Mouse (Mus musculus): ENCODE measurements around the gene Senp6.

GRCm38 (mm10) chr9:80037262-80037996, 29.3 kb upstream of the Senp6 start:
- no peak for TF ChIP-seq POLR2A (IDR thresholded peaks at IDR 0.05; ENCODE audit: low read depth, low read length)
- TF ChIP-seq CTCF (IDR thresholded peaks at IDR 0.05; ENCODE audit: extremely low read depth, insufficient read depth, insufficient read length, insufficient replicate concordance), result no peak
